Mouse (Mus musculus) brain, embryonic 14.5 days (tissue): ENCODE measurements at regions not wholly inside any gene's neighbourhood (a gene's known extent, or its start where the extent isn't known, plus 50 kb on each side); places are given as distances from the start of the nearest gene placed in this dataset.

ENCODE experiments used
- DNase-seq: peaks from one replicate; pipeline ENCODE4 v3.0.0-alpha.2; 2011; ENCODE audit warnings: low read depth
- CTCF ChIP-seq: fragments of 200-500 bp; IDR thresholded peaks from 2 replicates; pipeline ENCODE4 v1.5.1; 2012; ENCODE audit warnings: inconsistent platforms, mild to moderate bottlenecking, moderate library complexity, borderline replicate concordance; ENCODE audit not compliant: insufficient read depth, insufficient read length; ENCODE audit errors: extremely low read depth
- POLR2A ChIP-seq: fragments of 200-500 bp; IDR thresholded peaks from 2 replicates; pipeline ENCODE4 v1.6.1; 2012; ENCODE audit warnings: mild to moderate bottlenecking, inconsistent platforms, borderline replicate concordance; ENCODE audit not compliant: poor library complexity, insufficient read depth, insufficient read length, severe bottlenecking; ENCODE audit errors: extremely low read depth

GRCm38 (mm10) chr14:76701911-76702708, 145.4 kb upstream of the Serp2 start:
- TF ChIP-seq POLR2A (no peak), CTCF (no peak)
- DNase-seq: no peak

DNA sequence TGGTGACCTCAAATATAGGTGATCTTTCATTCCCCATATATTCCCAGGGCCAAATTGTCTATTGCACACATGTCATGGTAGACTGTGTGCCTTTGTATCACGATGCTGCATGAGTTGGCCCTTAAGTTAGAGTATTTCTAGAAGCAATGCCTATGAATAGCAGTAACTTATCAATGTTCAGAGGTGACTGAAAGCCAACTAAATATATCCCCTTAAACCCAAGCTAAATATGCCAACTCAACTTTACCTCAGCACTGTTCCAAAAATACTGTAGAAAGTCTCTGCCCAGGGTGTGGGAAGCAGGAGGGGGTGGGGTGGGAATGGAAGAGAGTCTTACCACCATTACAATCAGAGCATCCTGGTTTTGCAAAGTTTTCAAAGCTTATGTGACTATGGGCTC, 144.6 kb upstream of the Serp2 start:
- TF ChIP-seq CTCF: no peak
- no peak for TF ChIP-seq POLR2A
- DNase-seq: no peak

- no peak for DNase-seq
- no peak for TF ChIP-seq CTCF
- TF ChIP-seq POLR2A: no peak
These were observed 144.1 kb upstream of the Serp2 start for GRCm38 (mm10) chr14:76700796-76701195.

DNA sequence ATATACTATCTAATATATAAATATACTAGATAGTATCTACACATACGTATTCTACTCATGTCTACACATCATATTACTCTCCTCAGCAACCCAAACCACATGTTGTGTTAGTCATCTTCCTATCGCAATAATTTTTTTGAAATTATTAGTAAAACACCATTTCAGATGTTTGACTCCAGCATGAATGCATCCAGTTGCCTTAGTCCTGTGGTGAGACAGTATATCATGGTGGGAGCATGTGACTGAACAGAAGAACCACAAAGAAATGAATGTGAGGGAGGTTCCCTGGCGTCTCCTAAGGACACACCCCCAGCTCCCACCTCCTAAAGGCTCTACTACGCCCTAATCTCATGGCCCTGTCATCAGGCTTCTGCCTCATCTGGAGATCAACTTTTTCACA, 143.5 kb upstream of the Serp2 start:
- TF ChIP-seq CTCF: no peak
- no peak for TF ChIP-seq POLR2A
- DNase-seq: no peak

- peak; percentile 59 for DNase-seq
- TF ChIP-seq CTCF (no peak), POLR2A (no peak)
These were observed 142.2 kb upstream of the Serp2 start for GRCm38 (mm10) chr14:76698718-76699402.

DNA sequence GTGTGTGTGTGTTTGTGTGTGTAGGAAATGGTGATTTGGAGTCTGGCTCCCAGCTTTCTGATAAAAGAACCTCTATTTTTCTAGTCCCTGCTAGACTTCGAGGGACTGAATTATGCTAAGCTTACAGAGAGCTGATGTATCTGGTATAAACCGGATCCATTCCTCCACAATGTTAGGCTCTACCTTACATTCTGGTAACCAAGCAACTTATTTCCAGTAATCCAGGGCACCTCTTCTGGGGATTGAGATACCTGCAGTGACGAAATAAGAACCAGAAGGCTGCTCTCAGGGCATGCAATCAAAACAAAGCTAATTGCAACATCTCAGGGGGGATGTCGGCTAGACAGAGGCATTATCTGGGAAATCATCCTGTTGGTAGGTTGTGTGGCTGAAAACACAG, 140.0 kb upstream of the Serp2 start:
- TF ChIP-seq POLR2A (no peak), CTCF (no peak)
- DNase-seq: peak; percentile 71

DNA sequence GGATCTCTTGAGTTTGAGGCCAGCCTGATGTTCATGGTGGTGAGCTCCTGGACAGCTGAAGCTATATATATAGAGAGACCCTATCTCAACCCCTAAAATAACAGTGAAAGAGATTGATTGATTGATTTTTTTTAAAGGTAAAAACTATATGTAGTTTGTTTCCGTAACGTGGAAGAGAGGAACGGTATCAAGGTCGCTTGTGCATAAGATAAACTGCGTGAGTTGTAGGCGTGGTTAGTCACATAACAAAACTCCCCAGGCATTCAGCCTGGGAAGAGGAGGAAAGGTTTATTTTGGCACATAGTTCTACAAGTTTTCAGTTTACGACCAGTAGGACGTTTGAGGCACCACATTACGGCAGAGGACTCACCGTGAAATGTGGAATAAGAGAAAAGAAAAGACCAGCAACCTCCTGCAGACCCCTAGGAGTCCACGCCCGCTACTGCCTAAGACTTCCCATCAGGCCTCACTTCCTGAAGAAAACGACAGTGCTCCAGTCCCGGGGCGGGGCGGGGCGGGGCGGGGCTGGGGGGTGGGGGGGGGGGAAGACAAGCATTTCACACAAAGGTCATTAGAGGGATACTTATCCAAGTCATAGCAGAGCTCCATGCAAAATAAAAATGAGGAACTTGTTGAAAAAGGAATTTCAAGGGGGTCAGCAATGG, 139.1 kb upstream of the Serp2 start:
- TF ChIP-seq POLR2A (no peak), CTCF (no peak)
- no peak for DNase-seq

- DNase-seq: no peak
- TF ChIP-seq CTCF (no peak), POLR2A (no peak)
These were observed 138.2 kb upstream of the Serp2 start for GRCm38 (mm10) chr14:76694894-76695293.

DNA sequence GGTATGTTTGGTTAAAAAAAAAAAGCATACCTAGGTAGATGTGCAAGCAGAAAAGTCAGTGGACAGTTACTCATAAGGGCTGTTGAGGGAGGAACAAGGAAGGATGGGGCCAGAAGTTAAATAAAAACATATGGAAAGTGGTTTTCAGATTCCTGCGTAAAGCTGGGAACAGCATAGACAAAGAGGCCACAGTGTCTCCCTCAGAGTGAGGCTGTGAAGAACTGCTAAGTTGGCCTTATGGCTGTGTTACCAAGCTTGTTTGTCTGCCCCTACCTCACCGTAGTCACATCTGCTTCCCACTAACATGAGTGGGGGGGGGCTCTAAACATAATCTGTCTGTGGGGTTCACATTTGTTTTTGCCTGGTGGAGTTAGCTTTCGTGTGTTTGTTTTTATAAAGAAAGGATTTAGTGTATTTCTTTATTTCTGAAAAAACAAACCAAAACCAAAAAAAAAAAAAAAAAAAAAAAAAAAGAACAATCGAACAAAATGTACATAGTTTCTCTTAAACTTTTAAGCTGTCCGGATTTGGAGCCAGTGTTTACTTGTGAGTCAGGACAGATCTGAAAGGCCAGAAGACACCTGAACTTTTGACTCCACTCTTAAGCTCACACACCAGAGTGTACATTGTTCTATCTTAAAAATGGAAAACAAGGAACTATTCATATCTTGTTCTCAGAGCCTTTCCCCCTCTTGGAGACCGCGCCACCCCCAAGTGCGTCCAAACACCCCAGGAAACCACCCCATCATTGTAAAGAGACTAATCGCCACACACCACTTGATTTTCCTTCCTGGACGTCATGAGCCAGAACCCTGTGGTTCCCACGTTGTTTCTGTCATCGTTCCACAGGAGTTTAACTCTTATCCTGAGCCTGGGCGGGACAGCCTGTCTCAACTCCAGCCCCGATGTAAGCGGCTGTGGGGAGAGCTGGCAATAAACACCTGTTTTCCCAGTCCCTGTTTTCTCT, 136.9 kb upstream of the Serp2 start:
- TF ChIP-seq POLR2A (no peak), CTCF (no peak)
- peak; percentile 39 for DNase-seq

- DNase-seq: no peak
- no peak for TF ChIP-seq POLR2A
- TF ChIP-seq CTCF: no peak
These were observed 131.3 kb upstream of the Serp2 start for GRCm38 (mm10) chr14:76687971-76688407.
